Mouse (Mus musculus): ENCODE measurements at regions not wholly inside any gene's neighbourhood (a gene's known extent, or its start where the extent isn't known, plus 50 kb on each side); places are given as distances from the start of the nearest gene placed in this dataset.

DNA sequence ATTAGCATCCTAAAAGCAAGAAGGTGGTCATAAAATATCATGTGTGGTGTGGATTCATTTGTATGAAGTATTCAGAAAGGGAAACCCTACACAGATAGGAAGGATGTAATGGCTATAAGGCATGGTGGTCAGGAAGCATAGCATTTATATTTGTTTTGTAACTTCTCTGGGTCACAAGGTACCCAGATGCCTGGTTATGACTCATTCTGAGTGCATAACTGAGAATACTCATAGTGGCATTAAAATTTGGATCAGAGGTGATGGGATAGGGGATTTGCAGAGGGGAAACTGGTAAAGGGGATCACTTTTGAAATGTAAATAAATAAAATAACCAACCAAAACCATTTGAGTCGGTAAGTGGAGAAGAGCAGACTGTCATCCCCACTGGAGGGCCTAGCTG is 738.8 kb upstream of the Lrrc4c start:
- TF ChIP-seq CTCF (IDR thresholded peaks at IDR 0.05; ENCODE audit: borderline replicate concordance, extremely low read depth, insufficient read depth, insufficient read length) = no peak
- TF ChIP-seq POLR2A (IDR thresholded peaks at IDR 0.05; ENCODE audit: borderline replicate concordance, extremely low read depth, insufficient read depth, insufficient read length, poor library complexity, severe bottlenecking) = no peak

Measured in brain, embryonic 14.5 days (tissue).